Mouse (Mus musculus) neural tube, embryonic 14.5 days (tissue): ENCODE measurements at regions not wholly inside any gene's neighbourhood (a gene's known extent, or its start where the extent isn't known, plus 50 kb on each side); places are given as distances from the start of the nearest gene placed in this dataset.

ENCODE experiments used
- ATAC-seq: fragments of 200-750 bp; cut with Nextera tagmentation; 2 replicates; pipeline ENCODE4 v1.8.0; 2017; ENCODE audit warnings: low read depth, mild to moderate bottlenecking, moderate TSS enrichment, moderate library complexity
- H3K27ac ChIP-seq: fragments of 300-500 bp; sonication (generic); 2 replicates; pipeline ENCODE4 v1.5.1; 2014; ENCODE audit warnings: low read depth, mild to moderate bottlenecking, control low read depth, low read length, moderate library complexity, mixed read lengths
- H3K27me3 ChIP-seq: fragments of 300-500 bp; sonication (generic); 2 replicates; pipeline ENCODE4 v1.6.1; 2014; ENCODE audit warnings: low read length; ENCODE audit not compliant: control insufficient read depth, insufficient read depth
- H3K36me3 ChIP-seq: fragments of 300-500 bp; sonication (generic); 2 replicates; pipeline ENCODE4 v1.6.1; 2014; ENCODE audit warnings: low read length, mixed read lengths; ENCODE audit not compliant: control insufficient read depth, insufficient read depth
- H3K4me1 ChIP-seq: fragments of 300-500 bp; sonication (generic); 2 replicates; pipeline ENCODE4 v1.6.1; 2014; ENCODE audit warnings: low read length; ENCODE audit not compliant: control insufficient read depth, insufficient read depth
- H3K4me2 ChIP-seq: fragments of 300-500 bp; sonication (generic); 2 replicates; pipeline ENCODE4 v1.6.1; 2014; ENCODE audit warnings: mild to moderate bottlenecking, low read depth, low read length, control low read depth
- H3K4me3 ChIP-seq: fragments of 300-500 bp; sonication (generic); 2 replicates; pipeline ENCODE4 v1.5.1; 2014; ENCODE audit warnings: low read depth, low read length, control low read depth, mixed read lengths
- H3K9ac ChIP-seq: fragments of 300-500 bp; sonication (generic); replicated peaks from 2 replicates; pipeline ENCODE4 v1.6.1; 2014; ENCODE audit warnings: low read depth, mild to moderate bottlenecking, control low read depth, low read length, mixed read lengths
- H3K9me3 ChIP-seq: fragments of 300-500 bp; sonication (generic); 2 replicates; pipeline ENCODE4 v1.6.1; 2016; ENCODE audit warnings: low read length; ENCODE audit not compliant: control insufficient read depth
- WGBS: fragments of 180-500 bp; shearing (Covaris S2); extraction: QIAGEN DNeasy Blood & Tissue Kit; methylation state at CpG from one replicate; pipeline ENCODE4 v1.1.7; 2014; 5-methylcytosine and 5-hydroxymethylcytosine counted together

GRCm38 (mm10) chr3:148336091-148336511, 654.3 kb downstream of the Adgrl2 start:
- no peak for ATAC-seq
- H3K4me2 ChIP-seq: no peak overlapping the region
- 73% methylated on average over 15 of the region's 15 CpGs for WGBS

DNA sequence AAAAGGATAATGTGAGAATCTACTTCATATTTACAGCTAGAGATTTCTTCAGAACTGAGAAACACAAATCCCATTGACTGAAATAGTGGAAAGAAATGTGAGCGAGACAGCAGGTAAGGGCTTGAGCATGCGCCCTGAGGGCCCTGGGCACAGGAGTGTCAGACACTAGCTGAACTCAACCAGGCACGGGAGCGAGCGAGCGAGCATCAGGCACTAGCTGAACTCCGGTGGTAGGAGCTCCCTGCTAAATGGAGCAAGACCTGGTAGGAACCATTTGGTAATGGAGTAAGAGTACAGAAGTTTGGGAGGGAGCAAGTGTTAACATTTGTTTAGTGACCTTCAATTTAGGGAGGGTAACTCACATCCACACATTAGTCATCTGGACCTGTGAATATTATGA, 654.7 kb downstream of the Adgrl2 start:
- WGBS: 85% methylated on average over 7 of the region's 7 CpGs
- H3K9ac ChIP-seq: no peak overlapping the region
- no peak overlapping the region for H3K4me2 ChIP-seq
- no peaks in the 10 kb centered on the region for H3K9me3 ChIP-seq
- no peak for ATAC-seq
- H3K4me3 ChIP-seq: no peak overlapping the region
- H3K4me1 ChIP-seq: no peaks in the 10 kb centered on the region
- H3K27me3 ChIP-seq: no peaks in the 10 kb centered on the region
- H3K27ac ChIP-seq: no peak overlapping the region
- no peaks in the 10 kb centered on the region for H3K36me3 ChIP-seq

More at GRCm38 (mm10) chr3:148336091-148336511, 654.3 kb downstream of the Adgrl2 start:
- H3K27me3 ChIP-seq: no peaks in the 10 kb centered on the region
- H3K36me3 ChIP-seq: no peaks in the 10 kb centered on the region
- H3K9me3 ChIP-seq: no peaks in the 10 kb centered on the region
- no peak overlapping the region for H3K4me3 ChIP-seq
- no peak overlapping the region for H3K9ac ChIP-seq
- no peaks in the 10 kb centered on the region for H3K4me1 ChIP-seq
- H3K27ac ChIP-seq: no peak overlapping the region

- WGBS: 82% methylated on average over 2 of the region's 2 CpGs
- Histone ChIP-seq H3K27me3 (no peaks in the 10 kb centered on the region), H3K9ac (no peak overlapping the region), H3K9me3 (no peaks in the 10 kb centered on the region), H3K4me3 (no peak overlapping the region), H3K4me1 (no peaks in the 10 kb centered on the region), H3K4me2 (no peak overlapping the region), H3K36me3 (no peaks in the 10 kb centered on the region), H3K27ac (no peak overlapping the region)
- ATAC-seq: no peak
These were observed 665.3 kb downstream of the Adgrl2 start for GRCm38 (mm10) chr3:148324911-148325621.

DNA sequence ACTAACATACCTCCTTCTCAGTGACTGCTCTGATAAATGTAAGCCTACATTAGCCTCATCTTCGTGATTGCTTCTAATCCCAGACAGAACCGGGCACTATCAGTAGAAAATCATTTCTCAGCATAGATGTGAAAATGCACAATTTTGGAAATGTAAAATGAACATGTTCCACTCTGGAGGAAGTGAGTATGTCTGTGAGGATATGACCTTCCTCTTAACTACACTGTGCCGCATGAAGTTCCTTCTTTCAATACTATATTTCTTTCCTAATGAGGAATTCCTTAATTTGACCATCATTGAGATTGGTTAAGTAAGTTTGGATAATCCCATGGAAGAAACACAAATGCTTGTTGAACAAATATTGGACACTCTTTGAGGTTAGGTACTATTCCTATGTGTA, 668.5 kb downstream of the Adgrl2 start:
- H3K27ac ChIP-seq: no peak overlapping the region
- H3K4me3 ChIP-seq: no peak overlapping the region
- ATAC-seq: no peak
- H3K36me3 ChIP-seq: no peaks in the 10 kb centered on the region
- H3K27me3 ChIP-seq: no peaks in the 10 kb centered on the region
- no peaks in the 10 kb centered on the region for H3K9me3 ChIP-seq
- WGBS: 86% methylated on average over 3 of the region's 3 CpGs
- no peak overlapping the region for H3K4me2 ChIP-seq
- no peaks in the 10 kb centered on the region for H3K4me1 ChIP-seq
- H3K9ac ChIP-seq: no peak overlapping the region

GRCm38 (mm10) chr3:148316198-148316597, 674.2 kb downstream of the Adgrl2 start:
- Histone ChIP-seq H3K27ac (no peak overlapping the region), H3K4me3 (no peak overlapping the region), H3K4me1 (no peaks in the 10 kb centered on the region), H3K9me3 (no peaks in the 10 kb centered on the region), H3K4me2 (no peak overlapping the region), H3K9ac (no peak overlapping the region), H3K27me3 (no peaks in the 10 kb centered on the region), H3K36me3 (no peaks in the 10 kb centered on the region)
- 93% methylated on average over 3 of the region's 3 CpGs for WGBS
- no peak for ATAC-seq

DNA sequence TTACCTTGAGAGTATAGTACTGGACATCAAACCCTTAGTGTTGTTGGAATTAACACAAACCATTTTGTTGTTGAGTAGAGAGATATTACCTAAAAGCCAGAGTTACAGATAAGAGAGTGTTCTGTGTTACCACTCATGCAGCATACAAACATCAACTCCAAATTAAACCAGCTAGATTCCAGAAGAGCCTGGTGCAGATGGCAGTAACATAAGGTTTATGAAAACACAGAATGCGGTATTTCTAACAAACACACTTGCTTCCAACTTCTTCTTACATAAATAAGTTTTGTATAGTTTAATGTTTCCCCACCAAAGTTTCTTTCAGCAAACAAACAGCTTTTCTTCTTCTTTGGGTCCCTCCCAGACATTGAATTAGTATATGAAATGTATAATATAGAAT, 675.1 kb downstream of the Adgrl2 start:
- Histone ChIP-seq H3K9ac (no peak overlapping the region), H3K4me1 (no peaks in the 10 kb centered on the region), H3K27me3 (no peaks in the 10 kb centered on the region), H3K4me2 (no peak overlapping the region), H3K27ac (no peak overlapping the region), H3K9me3 (no peaks in the 10 kb centered on the region), H3K4me3 (no peak overlapping the region), H3K36me3 (no peaks in the 10 kb centered on the region)
- no peak for ATAC-seq
- 95% methylated on average over 1 of the region's 1 CpGs for WGBS

GRCm38 (mm10) chr3:148295515-148295914, 694.8 kb downstream of the Adgrl2 start:
- WGBS: 97% methylated on average over 5 of the region's 5 CpGs
- ATAC-seq: no peak
- H3K9ac ChIP-seq: no peak overlapping the region
- no peak overlapping the region for H3K4me2 ChIP-seq
- H3K9me3 ChIP-seq: no peaks in the 10 kb centered on the region
- no peak overlapping the region for H3K4me3 ChIP-seq
- H3K27me3 ChIP-seq: no peaks in the 10 kb centered on the region
- no peak overlapping the region for H3K27ac ChIP-seq
- H3K4me1 ChIP-seq: no peaks in the 10 kb centered on the region
- H3K36me3 ChIP-seq: no peaks in the 10 kb centered on the region

DNA sequence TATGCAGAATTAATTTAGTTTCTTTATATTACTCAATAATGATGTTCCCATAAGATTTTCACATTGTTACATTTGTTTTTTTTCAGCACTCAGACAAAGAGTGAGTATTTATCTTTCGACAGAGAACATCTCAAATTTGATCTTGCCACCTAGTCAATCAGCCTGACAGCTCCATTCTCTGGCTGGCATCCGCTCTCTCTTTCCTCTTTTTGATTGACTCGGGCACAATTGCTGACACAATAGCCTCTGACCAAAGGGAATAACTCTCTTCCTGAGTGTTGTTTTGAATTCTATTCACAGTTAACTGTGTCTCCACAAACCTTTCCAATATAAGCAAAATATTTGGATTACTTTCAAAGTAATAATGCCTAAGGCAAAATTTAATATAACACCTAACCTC, 711.4 kb downstream of the Adgrl2 start:
- Histone ChIP-seq H3K9me3 (no peaks in the 10 kb centered on the region), H3K4me1 (no peaks in the 10 kb centered on the region), H3K36me3 (no peaks in the 10 kb centered on the region), H3K27ac (no peak overlapping the region), H3K27me3 (no peaks in the 10 kb centered on the region), H3K9ac (no peak overlapping the region), H3K4me2 (no peak overlapping the region), H3K4me3 (no peak overlapping the region)
- 26% methylated on average over 3 of the region's 3 CpGs for WGBS
- no peak for ATAC-seq

GRCm38 (mm10) chr3:148272159-148272848, 718.1 kb downstream of the Adgrl2 start:
- Histone ChIP-seq H3K27me3 (no peaks in the 10 kb centered on the region), H3K4me2 (no peak overlapping the region), H3K4me1 (no peaks in the 10 kb centered on the region), H3K4me3 (no peak overlapping the region), H3K36me3 (no peaks in the 10 kb centered on the region), H3K9me3 (no peaks in the 10 kb centered on the region), H3K27ac (no peak overlapping the region), H3K9ac (no peak overlapping the region)
- ATAC-seq: no peak
- 81% methylated on average over 4 of the region's 4 CpGs for WGBS
